Mouse (Mus musculus) regulatory T cell (primary cell): ENCODE data around the gene Thsd7a.

ENCODE experiments used
- in situ Hi-C: fragments of 300-600 bp; cut with MboI, MseI; formaldehyde crosslinking; loops from one replicate; pipeline ENCODE4 v1.15.1; 2025; ENCODE audit warnings: high pct_unique_total_duplicates

Gene Thsd7a

DNA sequence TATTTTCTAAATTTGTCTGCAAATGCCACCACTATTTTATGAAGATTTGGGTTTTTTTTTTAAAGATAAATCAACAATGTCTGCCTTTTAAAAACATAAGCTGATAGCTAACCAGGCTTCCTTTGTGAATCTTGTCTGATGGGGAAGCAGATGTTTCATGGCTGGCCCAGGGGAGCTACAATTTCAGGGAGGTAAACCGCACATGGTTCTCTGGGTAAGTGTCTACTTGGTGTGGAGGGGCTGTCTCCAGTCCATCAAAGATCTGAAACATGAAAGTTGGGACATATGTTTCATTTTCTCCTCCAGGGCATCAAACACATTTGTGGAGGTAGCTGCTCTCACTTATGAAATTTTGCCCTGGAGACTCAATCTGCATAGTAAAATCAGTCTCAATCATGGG, 55.5 kb downstream of the Thsd7a start:
- in situ Hi-C loops = no loop called here

DNA sequence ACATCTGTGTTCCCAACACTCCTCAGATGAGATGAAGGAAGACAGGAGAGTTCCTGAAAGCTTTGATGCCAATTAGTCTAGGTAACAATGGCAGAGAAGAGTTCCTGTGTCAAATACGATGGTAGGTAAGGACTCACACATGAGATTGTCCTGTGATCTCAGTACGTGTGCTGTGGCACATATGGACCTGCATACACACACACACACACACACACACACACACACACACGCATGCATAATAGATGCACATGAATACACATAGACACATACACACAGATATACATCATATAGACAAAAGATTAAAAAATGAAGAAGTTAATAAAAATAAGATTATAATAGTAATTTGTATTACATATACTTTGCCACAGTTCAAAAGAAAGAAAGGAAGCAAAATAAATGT, 56.0 kb downstream of the Thsd7a start:
- in situ Hi-C loops = no loop called here

DNA sequence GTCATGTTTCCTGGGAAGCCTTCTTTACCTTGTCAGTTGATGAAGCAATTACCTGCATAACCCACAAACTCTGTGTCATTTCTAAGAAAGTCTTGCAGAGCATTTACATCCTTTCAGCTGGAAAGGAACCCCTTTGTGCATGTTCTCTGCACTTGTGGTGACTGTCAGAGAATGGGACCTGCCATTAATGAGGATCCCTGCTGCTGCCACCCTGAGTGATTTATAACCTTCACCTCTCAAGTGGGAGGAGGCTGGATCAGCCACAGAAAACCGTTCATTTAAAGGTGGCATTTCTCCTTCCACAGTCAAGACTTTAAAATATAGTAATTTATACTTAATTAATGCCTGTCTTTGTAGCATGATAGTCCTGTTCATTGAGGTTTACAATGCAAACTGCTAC, 99.6 kb downstream of the Thsd7a start:
- in situ Hi-C loops = no loop called here

DNA sequence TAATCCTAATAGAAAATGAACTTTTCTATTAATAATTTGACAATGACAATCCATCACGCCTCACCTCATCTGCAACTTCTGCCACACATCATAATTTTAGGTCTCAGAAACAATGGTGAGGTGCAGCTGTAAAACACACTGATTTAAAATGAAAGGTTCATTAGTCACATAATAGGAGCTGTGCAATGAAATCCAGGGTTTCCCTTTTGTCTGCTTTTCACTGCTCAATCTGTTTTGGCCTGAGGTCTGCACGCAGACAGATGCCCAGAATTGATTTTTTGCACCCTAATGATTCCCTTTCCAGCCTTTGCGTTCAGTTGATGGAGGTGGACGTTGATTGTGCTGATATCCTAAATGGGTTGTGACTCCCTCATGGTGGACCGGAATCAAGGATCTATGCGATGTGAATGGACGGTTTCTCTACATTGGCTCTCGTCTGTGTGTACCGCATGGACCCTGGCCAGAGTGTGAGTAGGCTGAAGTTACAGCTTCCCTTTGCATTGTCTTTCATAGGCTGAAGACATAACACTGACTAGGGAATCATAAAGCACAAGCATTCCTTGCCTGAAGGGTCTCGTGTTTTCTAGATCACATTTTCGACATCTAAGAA, 120.5 kb downstream of the Thsd7a start:
- in situ Hi-C loops = no loop called here

DNA sequence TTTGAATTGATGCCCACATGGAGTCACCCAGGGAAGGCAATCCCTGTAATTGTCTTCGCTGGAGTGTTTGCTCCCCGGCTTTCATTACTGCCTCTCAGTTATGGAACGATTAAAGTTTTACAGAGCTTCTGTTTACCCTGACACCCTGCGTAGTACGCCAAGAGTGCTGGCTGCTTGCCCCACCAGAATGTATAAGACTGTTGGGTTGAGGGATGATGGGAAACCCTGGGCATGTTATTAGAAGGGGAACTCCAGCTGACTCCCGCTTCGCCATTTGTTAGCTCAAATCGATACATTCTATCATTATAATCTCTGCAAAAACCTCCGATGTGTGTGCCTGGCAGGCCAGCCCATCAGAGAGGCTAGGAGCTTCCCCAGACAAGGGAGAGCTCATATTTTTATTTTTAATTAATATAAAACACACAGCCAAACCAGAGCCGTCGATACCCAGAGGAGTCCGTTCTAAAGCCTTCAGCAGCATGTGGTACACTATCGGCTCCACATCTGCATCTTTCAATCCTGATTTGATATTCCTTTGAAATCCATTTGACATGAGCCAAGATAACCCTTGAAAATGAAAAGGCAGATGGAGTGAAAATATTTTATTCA, 142.5 kb downstream of the Thsd7a start:
- in situ Hi-C loops = no loop called here

DNA sequence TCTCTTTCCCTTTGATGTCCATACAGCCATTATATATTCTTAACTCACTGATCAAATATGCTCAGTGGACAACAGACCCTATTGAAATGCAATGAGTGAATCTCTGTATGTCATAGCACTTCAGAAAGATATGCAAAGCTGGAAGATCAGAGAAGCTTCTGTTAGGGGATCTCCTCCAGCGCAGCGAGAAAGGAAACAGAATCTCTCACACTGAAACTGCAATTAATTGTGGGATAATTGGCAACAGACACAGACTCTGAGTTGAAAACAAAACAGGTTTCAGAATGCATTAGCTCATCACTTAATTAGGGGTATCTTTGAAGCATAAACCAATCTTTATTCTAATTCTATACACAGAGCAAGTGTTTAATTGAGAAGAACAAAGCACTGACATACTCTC, 146.3 kb downstream of the Thsd7a start:
- in situ Hi-C loops = no loop called here

DNA sequence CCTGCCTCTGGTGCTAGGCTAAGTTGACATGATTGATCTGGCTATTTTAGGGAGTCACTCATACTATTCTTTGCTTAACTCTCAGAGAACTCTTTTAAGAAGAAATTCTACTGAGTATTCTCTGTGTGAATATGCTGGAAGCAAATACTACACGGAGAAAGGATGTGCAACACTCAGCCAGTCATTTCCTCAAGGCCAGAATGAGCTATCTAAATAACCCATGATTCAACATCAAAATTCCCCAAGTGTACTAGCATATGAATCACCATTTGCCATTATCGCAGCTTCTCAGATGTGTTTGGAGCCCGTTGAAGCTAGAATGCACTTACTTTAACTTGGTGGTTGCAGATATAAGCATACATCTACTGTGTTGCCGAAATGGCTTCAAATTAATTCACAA, 147.0 kb downstream of the Thsd7a start:
- in situ Hi-C loops = no loop called here

DNA sequence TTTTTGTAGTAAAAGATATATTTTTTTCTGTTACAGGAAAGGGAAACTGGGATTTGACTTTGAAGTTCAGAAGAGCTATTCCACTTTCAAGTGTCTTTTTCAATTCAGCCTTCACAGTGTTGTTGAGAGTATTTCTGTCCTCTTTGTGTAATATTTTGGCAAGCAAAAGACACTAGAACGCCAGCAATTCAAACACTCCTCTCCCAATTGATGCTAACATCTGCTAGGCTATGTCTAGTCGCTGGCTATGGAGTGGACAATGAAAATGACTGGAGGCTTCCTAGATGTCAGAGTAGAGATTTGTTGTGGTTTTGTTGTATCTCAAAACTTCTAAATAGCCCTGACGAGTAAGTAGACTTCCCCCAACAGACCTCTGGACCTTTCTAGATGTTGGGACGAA, 164.8 kb downstream of the Thsd7a start:
- in situ Hi-C loops = no loop called here

DNA sequence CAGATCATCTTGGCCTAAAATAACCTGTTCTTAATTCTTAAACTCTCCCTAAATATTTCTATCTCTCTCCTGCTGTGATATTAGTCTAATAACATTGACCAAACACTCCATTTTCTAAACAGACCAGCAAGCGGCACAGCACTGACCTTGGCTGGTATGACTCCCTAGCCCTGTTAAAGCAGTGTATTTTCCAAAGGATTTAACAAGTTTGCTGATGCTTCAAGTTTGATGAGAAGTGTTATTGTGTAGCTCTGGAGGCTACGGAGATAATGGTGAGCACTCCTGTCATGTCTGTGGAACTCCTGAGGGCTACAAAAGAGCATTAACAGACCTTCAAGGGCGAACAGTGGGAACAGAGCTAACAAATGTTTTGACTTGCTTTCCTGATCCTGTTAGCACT, 168.1 kb downstream of the Thsd7a start:
- in situ Hi-C loops = no loop called here

DNA sequence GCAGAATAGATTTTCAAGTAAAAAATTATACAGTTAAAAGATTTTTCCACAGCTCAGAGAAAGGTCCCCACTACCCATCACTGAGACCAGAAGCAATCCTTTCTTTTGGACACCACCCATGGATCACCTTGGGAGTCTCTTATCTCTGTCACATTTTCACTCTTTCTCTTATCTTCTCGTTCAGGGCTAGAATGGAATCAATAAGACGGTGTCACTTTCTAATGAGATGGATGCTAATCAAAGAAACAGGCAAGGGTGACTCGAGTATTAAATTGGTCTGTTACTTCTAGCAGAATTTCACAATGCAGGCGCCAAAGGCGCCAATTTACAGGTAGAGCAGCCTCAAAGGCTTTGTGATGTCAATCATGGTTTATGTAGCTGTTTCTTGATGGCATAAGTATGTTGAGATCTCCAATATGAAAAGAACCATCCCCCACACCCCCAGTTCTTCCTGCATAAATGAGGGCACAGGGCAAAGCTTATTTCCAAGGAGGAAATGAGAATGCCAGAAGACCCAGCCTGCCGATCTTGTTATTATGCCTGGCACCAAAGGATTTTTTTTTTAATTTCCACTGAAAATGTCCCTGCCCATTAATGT, 173.5 kb downstream of the Thsd7a start:
- in situ Hi-C loops = no loop called here

DNA sequence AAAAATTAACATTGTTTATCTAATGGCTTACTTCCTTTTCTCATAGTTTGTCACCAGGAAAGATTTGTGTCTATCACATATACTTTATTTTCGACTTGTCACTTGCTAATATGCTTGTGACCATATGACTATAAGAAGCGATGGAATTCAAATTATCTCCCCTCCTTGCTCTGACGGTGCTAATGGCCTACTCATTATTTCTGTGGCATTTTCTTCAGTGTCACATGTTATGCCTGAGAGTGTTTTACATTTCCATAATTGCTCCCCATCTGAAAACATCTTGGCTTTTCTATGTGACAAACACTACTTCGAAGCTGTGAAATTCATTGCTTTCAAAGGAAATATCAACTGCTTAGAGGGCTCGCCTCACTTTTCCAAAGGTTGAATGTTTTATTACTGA, 177.0 kb downstream of the Thsd7a start:
- in situ Hi-C loops = no loop called here

DNA sequence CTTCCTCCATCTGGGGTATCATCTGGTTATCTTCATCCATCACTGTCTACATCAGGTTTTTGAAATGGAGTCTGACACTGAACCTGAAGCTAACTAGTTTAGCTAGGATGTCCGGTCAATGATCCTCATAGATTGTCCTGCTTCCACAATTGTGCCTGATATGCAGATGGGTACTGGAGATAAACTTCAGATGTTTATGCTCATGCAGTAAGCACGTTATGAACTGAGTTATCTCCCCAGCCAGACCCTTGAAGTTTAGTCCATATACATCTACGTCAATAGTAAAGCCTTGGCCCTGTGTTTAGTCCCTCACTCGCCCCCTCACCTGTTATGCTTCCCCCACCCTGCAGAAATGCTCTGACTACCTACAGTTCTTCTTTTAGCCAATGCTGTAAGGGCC, 184.1 kb downstream of the Thsd7a start:
- in situ Hi-C loops = no loop called here

DNA sequence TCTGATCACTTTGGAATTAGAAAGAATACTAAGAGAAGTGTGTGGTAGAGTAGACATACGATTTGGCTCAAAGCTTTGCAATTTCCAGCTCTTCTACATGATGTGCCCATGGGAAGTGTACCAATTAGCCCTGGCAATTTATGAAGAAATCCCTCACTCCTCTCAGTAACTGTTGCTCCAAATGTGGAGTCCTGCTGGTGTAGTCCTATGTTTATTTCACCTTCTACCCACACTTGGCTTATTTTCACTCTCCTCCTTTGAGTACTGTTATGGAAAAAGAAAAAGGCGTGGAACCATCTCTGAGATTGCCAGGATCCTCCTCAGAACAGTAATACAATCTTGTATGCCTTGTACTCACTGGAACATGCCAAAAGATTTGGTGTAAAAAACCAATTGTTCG, 186.9 kb downstream of the Thsd7a start:
- in situ Hi-C loops = no loop called here

DNA sequence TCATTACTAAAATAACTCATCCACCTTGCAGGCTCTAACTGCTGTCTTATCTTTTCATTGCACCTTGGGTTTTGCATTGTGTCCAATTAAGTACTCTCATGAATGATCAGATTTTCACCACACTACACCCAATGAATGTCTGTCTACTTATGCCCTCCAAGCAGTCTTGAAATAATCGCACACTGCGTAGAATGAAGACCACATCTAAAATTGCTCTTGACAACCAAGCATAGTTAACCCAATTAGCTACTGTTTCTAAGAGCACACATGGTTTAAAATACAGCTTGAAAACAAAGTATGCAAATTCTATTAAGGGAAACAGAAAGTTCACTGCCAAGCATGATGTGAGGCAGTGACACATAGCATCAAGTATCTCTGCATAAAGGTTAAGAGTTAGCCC, 188.7 kb downstream of the Thsd7a start:
- in situ Hi-C loops = no loop called here

DNA sequence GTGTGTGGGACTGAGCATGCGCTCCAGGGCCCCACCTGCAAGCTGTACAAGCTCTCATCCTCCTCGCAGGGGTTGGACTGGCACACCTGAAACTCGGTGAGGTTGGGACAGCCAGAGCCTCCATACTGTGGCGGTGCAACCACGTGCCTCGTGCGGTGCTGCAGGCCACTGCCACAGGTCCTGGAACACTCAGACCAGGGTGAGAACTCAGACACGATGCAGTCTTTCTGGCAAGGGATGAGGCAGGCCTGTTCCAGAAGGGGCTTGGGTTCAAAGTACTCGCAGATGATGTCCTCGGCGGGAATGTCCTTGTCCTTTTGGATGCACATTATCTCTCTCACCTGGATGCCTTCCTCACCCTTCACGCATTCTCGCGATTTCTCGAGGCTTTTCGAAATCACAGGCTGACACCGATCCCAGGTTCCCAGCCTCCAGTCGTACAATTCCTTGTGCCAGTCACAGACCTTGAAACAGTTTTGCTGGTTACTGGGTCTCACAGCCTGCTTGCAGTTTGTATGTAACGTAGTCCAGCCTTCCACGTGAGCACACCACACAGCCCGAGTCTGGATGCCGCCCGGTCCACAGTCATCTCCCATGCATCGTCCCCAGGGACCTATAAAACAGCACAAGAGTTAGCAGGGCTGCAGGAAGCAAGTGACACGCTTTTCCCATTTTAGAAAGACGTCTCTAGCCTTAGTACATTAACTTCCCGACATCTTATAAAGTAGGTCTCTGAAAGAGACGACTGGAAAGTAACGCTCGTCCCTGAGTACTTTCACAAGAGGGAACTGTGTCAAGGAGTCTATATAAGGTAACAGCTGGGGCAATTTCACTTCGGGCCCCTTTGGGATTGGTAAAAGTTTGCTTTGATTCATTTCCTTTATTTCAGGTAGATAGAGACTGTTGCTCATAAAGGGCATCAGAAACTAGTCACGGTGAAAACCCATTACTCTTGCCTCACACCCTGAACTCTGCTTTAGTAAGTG, 193.8 kb downstream of the Thsd7a start:
- in situ Hi-C loops = no loop called here

DNA sequence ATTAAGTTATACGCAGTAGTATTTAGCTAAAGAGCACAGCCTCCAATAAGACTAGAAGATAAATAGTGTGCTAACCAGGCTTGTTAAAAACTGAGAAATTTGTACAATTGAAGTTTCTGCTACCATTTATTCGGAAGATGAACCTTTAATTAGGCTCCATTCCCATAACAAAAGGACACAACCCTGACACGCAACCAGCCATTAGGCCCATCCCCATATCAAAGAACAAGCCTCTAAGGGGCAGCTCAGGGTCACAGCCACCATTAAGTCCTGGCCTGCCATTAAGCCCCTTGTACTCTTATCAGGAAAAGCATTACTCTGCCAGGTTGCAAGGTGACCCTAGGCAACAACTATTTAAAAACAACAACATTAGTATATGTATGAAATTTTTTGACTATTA, 198.0 kb downstream of the Thsd7a start:
- in situ Hi-C loops = no loop called here

DNA sequence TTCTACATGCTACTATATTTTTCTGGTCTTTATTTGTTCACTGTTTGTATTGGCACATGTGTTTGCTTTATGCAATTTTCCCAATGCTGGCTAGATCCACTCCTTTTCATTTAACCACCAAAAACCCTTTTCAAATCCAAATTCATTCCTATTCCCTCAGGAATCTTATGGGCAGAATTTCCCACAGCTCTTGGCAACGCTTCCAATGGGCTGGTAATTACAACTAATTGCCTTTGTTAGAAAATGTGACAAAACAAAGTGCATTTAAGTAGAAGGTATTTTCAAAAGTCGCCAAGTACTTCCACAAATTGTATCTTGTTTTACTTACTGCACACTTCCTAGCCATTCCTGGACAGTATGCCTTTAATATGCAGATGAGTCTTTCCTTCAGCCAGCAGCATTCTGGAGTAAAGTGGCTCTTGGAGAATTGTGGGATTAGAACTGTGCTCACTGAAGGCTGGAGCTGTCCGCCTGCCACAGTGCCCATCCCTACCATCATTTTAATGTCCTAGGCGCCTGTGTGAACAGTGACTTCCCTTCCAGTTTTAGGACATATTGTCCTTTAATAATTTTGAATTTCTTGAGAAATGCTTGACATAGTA, 199.1 kb downstream of the Thsd7a start:
- in situ Hi-C loops = no loop called here

DNA sequence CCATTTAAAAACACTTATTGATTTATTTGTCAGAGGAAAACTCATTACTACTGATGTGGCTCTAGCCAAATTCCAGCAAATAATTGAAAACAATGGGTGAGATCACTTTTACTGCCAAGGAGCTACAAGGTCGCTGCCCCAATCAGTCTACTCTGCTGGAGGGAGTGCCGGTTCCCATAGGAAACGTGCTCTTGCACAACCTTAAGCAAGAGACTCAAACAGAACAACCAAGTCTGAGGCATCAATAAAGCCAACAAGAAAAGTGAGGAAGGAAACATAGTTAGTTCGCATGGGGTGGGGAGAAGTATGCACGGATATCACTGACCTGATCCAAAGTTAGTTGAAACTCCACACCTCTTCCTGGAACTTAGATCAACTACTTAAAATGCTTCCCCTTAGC, 205.1 kb downstream of the Thsd7a start:
- in situ Hi-C loops = no loop called here

DNA sequence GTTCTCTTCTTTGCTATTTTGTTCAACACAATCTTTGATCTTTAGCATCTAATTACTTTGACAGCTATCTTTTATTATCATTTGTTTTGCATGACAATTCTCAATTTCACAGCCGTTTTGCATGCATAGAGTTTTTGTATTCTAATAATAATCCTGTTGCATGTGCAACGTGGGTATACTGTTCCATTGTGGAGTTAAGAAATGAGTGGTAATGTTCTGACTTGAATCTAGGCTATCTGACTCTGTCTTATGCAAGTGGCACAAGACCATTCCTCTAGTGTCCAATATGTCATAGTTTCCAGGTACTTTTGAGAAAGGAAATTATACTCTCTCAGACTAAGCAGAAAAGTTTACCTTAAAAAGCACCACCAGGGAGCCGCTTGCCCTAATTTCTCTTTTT, 206.7 kb downstream of the Thsd7a start:
- in situ Hi-C loops = no loop called here

DNA sequence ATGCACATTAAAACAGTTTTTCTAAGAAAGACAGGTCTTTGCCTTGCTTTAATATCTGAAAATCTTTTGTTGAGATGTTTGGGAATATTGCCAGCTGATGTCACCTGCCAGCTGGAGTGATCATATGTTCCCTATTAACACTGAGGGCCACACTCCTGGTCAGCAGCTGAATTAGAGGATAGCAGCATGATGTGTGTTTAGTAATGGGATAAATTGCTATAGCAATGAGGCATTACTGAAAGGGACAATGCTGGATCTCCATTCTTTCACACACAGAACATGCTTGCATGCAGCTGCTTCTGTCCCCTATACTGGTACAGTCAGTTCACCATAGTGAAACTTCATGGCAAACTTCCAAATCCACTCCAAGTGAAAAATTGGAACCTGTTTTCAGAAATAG, 230.1 kb downstream of the Thsd7a start:
- in situ Hi-C loops = no loop called here

DNA sequence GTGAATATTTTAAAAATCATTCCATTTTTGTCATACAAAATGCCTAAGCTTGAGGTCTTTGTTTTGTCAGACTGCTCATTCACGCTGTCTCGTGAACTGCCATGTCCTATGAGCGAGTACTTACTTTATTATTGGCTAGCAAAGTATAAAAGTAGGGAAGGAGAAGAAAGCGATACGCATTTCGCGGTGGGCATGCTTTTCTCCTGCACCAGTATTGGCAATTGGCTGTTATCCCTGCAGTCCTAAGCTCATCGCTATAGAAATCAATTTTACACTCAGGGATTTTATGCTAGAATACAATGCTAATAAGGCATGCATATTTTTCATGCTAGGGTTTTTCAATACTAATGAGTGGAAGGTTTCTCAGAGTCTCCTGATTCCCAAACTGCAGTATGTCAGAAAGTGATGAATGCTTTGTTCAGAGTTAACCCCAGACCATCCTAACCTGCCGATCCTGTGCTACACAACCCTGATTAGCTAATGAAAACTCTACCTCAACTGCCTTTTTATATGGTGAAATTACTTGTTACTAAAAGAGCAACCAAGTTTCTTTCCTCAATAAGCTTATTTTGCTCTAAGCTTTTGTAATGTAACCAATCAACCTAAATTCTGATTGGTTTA, 230.8 kb downstream of the Thsd7a start:
- in situ Hi-C loops = no loop called here

DNA sequence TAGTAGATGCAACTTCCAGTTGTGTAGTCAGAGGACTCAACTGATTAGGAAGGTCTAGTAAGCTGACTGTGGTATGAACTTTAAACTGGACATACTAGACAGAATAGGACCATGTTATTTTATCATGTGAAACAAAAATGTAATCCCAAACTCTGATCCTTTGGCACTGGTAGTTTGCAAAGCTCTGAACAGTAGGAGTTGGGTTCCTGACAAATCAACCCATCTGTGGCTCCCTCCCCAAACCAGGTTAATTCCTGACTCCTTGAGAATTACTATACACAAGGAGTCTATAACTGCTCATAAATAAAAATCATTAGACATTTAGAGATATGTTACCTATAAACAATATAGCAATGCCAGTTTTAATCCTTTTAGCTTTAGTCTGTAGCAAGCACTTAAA, 231.5 kb downstream of the Thsd7a start:
- in situ Hi-C loops = no loop called here
